ENCODE assay signal across 8 mouse cellular contexts in genomic region chr6:38298761-38299401, GRCm38 (mm10). TPM values are rescaled to one million over a fixed set of nuclear protein-coding genes. Genes with fewer than 3 reads are reported as not detected.
A peak's percentile ranks its signal among the peaks of the same experiment; 100 is the strongest.
DNase-seq lines count a peak whose midpoint lies in the region; ATAC-seq and TF ChIP-seq lines count a peak whose summit lies in the region.

Zc3hav1l (minus strand) TSS chr6:38299259.

- H3K4me3 ChIP-seq in ES-Bruce4 (ENCODE audit: low read depth, low read length), result peak within 1 kb of the TSS; percentile 90
- peak within 1 kb of the TSS; percentile 96 for H3K4me3 ChIP-seq in forebrain, embryonic 15.5 days
- peak within 1 kb of the TSS; percentile 67 for H3K4me3 ChIP-seq in layer of hippocampus, adult 2 months
- peak within 1 kb of the TSS; percentile 92 for H3K4me3 ChIP-seq in lung, embryonic 14.5 days (ENCODE audit: low read depth, low read length)

- TF ChIP-seq CTCF in ES-Bruce4 (IDR thresholded peaks at IDR 0.05; ENCODE audit: low read depth, low read length), result no peak
- TF ChIP-seq CTCF in layer of hippocampus, adult 2 months (conservative IDR thresholded peaks at IDR 0.05), result 0 out of 2 replicates have a peak, but pooled peaks have one; percentile 11
- no peak for TF ChIP-seq CTCF in lung, embryonic 14.5 days (IDR thresholded peaks at IDR 0.05; ENCODE audit: low read depth)

- peaks cover 7% of the 10 kb centered on the region; the same call in 1 of the 2 replicates for H3K36me3 ChIP-seq in ES-Bruce4 (ENCODE audit: control insufficient read depth, insufficient read depth, low read length, poor library complexity, severe bottlenecking)
- H3K36me3 ChIP-seq in forebrain, embryonic 15.5 days, result peaks cover 24% of the 10 kb centered on the region
- H3K36me3 ChIP-seq in lung, embryonic 14.5 days (ENCODE audit: insufficient read depth), result peaks cover 33% of the 10 kb centered on the region

- H3K9me3 ChIP-seq in ES-Bruce4 (replicated peaks; ENCODE audit: control insufficient read depth, insufficient read depth, low read length, poor library complexity, severe bottlenecking), result no peaks in the 10 kb centered on the region; the same call in 1 of the 2 replicates
- H3K9me3 ChIP-seq in forebrain, embryonic 15.5 days, result no peaks in the 10 kb centered on the region
- no peaks in the 10 kb centered on the region for H3K9me3 ChIP-seq in lung, embryonic 14.5 days (ENCODE audit: low read depth, low read length)

- under 1% methylated on average over 50 of the region's 70 CpGs for WGBS in forebrain, embryonic 15.5 days
- under 1% methylated on average over 57 of the region's 70 CpGs for WGBS in lung, embryonic 14.5 days

- peaks cover 1% of the 10 kb centered on the region for H3K4me1 ChIP-seq in ES-Bruce4 (ENCODE audit: control insufficient read depth, insufficient read depth, low read length)
- peaks cover 17% of the 10 kb centered on the region for H3K4me1 ChIP-seq in forebrain, embryonic 15.5 days
- 0 out of 2 replicates have a peak, but pooled peaks cover 4% of the 10 kb centered on the region for H3K4me1 ChIP-seq in lung, embryonic 14.5 days (ENCODE audit: insufficient read depth)

- peak within 1 kb of the TSS; percentile 77 for H3K4me2 ChIP-seq in forebrain, embryonic 15.5 days (replicated peaks)
- peak within 1 kb of the TSS; percentile 83 for H3K4me2 ChIP-seq in lung, embryonic 14.5 days

- no peak for TF ChIP-seq EP300 in ES-Bruce4 (IDR thresholded peaks at IDR 0.05; ENCODE audit: insufficient read depth, low read depth, low read length)

- ATAC-seq in forebrain, embryonic 15.5 days (replicated peaks), result peak; percentile 97
- ATAC-seq in lung, embryonic 14.5 days (ENCODE audit: insufficient read depth), result peak; percentile 98

- intact Hi-C loops in heart, postnatal 25 days (cut with DNase I), result loop anchor here (5.0 kb wide), 1 partner anchor 58 kb away; no protein-coding TSS in a partner anchor

- DNase-seq in c-Kit-positive CD71-positive TER-119-positive erythroid progenitor cells, embryonic 14.5 days (ENCODE audit: low spot score), result peak; percentile 44
- DNase-seq in heart, postnatal 25 days (ENCODE audit: low spot score), result peak; percentile 56
- peak; percentile 50 to 60 for DNase-seq in layer of hippocampus, adult 2 months (ENCODE audit: low spot score in 2 of 2)
- peak; percentile 92 for DNase-seq in lung, embryonic 14.5 days
- DNase-seq in ovary, adult 18-20 months (ENCODE audit: low spot score), result peak; percentile 70
- peak; percentile 27 to 59 for DNase-seq in thymus, postnatal 10 days (ENCODE audit: low spot score in 2 of 2)

- H3K9ac ChIP-seq in ES-Bruce4 (ENCODE audit: low read depth, poor library complexity, severe bottlenecking), result peak within 1 kb of the TSS; percentile 72
- peak within 1 kb of the TSS; percentile 97 for H3K9ac ChIP-seq in forebrain, embryonic 15.5 days (replicated peaks)
- peak within 1 kb of the TSS; percentile 96 for H3K9ac ChIP-seq in lung, embryonic 14.5 days

- H3K27ac ChIP-seq in ES-Bruce4 (ENCODE audit: insufficient read depth, low read length), result 0 out of 2 replicates have a peak within 1 kb of the TSS, but pooled peaks have one; percentile 3
- peak within 1 kb of the TSS; percentile 93 for H3K27ac ChIP-seq in forebrain, embryonic 15.5 days (replicated peaks)
- peak within 1 kb of the TSS; percentile 88 for H3K27ac ChIP-seq in layer of hippocampus, adult 2 months
- H3K27ac ChIP-seq in lung, embryonic 14.5 days (ENCODE audit: low read depth), result peak within 1 kb of the TSS; percentile 99

- H3K27me3 ChIP-seq in ES-Bruce4 (ENCODE audit: control insufficient read depth, insufficient read depth, low read length, poor library complexity, severe bottlenecking), result 0 out of 2 replicates have a peak, but pooled peaks cover 2% of the 10 kb centered on the region
- no peaks in the 10 kb centered on the region for H3K27me3 ChIP-seq in forebrain, embryonic 15.5 days
- no peaks in the 10 kb centered on the region for H3K27me3 ChIP-seq in lung, embryonic 14.5 days (ENCODE audit: insufficient read depth, low read length)

- TF ChIP-seq POLR2A in ES-Bruce4 (IDR thresholded peaks at IDR 0.05; ENCODE audit: insufficient read depth, low read length), result no peak

RNA-seq across cellular contexts. Expression of gene Zc3hav1l, which starts in this region (rescaled TPM):
- polyA plus RNA-seq in ES-Bruce4 (2011; ENCODE audit: insufficient read depth, insufficient read length, low read depth, missing spikeins), result 22.8 and 23.2 TPM in 2 replicates
- 6.6 and 6.8 TPM in 2 replicates for polyA plus RNA-seq in forebrain, embryonic 15.5 days (2015; fragmentation: Nextera tagmentation; extraction: Ambion mirVana)
- 1 to 10 TPM; 1.6 to 2.4 TPM for total RNA-seq in heart, postnatal 25 days (2021)
- 1 to 10 TPM; 4.5 TPM for total RNA-seq in layer of hippocampus, adult 2 months (2021)
- polyA plus RNA-seq in lung, embryonic 14.5 days (2014; fragmentation: Nextera tagmentation; extraction: Ambion mirVana), result 14.2 and 14.4 TPM in 2 replicates

Comparison
In these comparisons a context has a peak if more than half of its experiments do, and no peak if none do; other contexts are left out.
1. Peak in every context shown above with its lines: DNase-seq, ATAC-seq, H3K4me3 ChIP-seq and H3K27ac ChIP-seq.
2. H3K27ac ChIP-seq: peak in every context shown above with its lines; median percentile 99 in lung, embryonic 14.5 days; 93 in forebrain, embryonic 15.5 days; 88 in layer of hippocampus, adult 2 months; 3 in ES-Bruce4.